Mouse (Mus musculus): ENCODE results near the gene Mpeg1.
A peak's percentile ranks its signal among the peaks of the same experiment; 100 is the strongest.

DNA sequence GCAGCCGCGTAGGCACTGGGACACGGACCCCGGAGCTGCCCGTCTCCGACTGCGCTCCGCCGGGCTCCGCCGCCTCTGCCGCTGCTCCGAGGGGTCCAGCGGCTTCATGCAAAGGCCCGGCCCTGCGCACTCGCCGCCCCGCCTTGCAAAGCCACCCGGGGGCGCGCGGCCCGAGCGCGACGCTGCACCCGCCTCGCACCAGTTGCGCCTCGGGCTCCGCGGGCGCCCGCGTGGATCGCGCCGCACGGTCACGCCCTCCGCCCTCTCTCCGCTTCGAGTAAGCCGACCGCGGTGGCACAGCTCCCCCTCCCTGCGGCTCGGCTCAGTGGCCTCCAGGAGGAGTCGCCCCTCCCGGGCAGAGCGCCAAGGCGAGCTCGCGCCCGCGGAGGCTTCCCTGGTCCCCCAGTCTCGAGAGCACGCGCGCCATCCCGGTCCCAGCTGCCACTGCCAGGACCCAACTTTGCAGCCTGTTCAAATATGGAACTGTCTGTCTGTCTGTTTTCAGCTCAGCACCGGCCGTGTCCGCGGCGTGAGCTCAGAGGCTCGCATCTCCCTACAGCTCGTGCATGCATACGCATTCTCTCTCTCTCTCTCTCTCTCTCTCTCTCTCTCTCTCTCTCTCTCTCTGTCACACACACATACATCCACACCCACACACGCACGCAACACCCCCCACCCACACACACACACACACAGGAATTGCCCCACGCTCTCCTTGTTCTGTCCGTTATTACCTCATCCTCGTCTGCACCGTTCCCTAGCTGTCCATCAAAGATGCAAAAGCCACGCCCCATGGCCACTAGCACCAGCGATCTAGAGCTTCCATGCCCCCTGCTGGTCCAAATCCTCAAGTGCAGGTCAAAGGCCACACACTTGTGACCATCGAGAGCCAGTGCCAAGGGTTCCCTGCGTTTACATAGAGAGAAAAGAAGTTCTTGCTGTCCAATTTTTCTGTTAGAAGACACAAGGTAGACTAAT is 41.1 kb downstream of the Mpeg1 start, which contains the start of gene Dtx4:
- TF ChIP-seq CTCF (IDR thresholded peaks at IDR 0.05; ENCODE audit: borderline replicate concordance, control insufficient read depth, extremely low read depth, insufficient read depth, low read length, poor library complexity) (peak; percentile 87), POLR2A (IDR thresholded peaks at IDR 0.05; ENCODE audit: control insufficient read depth, extremely low read depth, insufficient read depth, low read length, poor library complexity) (no peak)
